Mouse (Mus musculus) left cerebral cortex, adult 9 months (tissue): Measurements from ENCODE around the gene Ccin.
A peak's percentile ranks its signal among the peaks of the same experiment; 100 is the strongest.

Source experiments
- DNase-seq, 2 experiments: peaks; one replicate each; pipeline ENCODE4 v3.0.0; 2022; ENCODE audit warnings: low spot score in 2 of 2

Gene Ccin

GRCm38 (mm10) chr4:44013391-44014070 lies 30.2 kb downstream of the Ccin start:
- DNase-seq = no peak

GRCm38 (mm10) chr4:44016071-44016470 lies 32.8 kb downstream of the Ccin start:
- DNase-seq = no peak

GRCm38 (mm10) chr4:44016791-44017190 lies 33.5 kb downstream of the Ccin start:
- no peak for DNase-seq

- DNase-seq = no peak
These were observed 39.0 kb downstream of the Ccin start for GRCm38 (mm10) chr4:44022323-44022722.

- no peak for DNase-seq
These were observed 39.5 kb downstream of the Ccin start for GRCm38 (mm10) chr4:44022766-44023165.

GRCm38 (mm10) chr4:44023681-44024080 lies 40.4 kb downstream of the Ccin start:
- no peak for DNase-seq

GRCm38 (mm10) chr4:44024241-44024640 lies 41.0 kb downstream of the Ccin start:
- no peak for DNase-seq

- no peak for DNase-seq
These were observed 42.3 kb downstream of the Ccin start for GRCm38 (mm10) chr4:44025570-44025969.

- DNase-seq = peak in 1 of 2 experiments; percentile 70
These were observed 45.2 kb downstream of the Ccin start for GRCm38 (mm10) chr4:44028303-44029135.

- DNase-seq = no peak
These were observed 46.4 kb downstream of the Ccin start for GRCm38 (mm10) chr4:44029661-44030066.

- no peak for DNase-seq
These were observed 48.2 kb downstream of the Ccin start for GRCm38 (mm10) chr4:44031521-44031920.
